Mouse (Mus musculus) heart, embryonic 14.5 days (tissue): ENCODE results near the gene Foxd3. TPM values are rescaled to one million over a fixed set of nuclear protein-coding genes. Genes with fewer than 3 reads are reported as not detected.

ENCODE experiments used
- ATAC-seq: fragments of 200-750 bp; cut with Nextera tagmentation; 2 replicates; pipeline ENCODE4 v1.8.0; 2017; ENCODE audit warnings: low read depth, moderate TSS enrichment; ENCODE audit not compliant: insufficient number of reproducible peaks, insufficient read depth, low FRiP score
- H3K27ac ChIP-seq, 2 experiments: fragments of 200-500 bp in 1 of 2; fragments of 300-500 bp in 1 of 2; sonication (generic) in 1 of 2; replicated peaks in 1 of 2; 2 replicates each; pipeline ENCODE4 v1.5.1; 2012 to 2014; ENCODE audit warnings: low read depth in 2 of 2, low read length in 2 of 2, control low read depth in 1 of 2, mild to moderate bottlenecking in 1 of 2, mixed read lengths in 1 of 2; ENCODE audit not compliant: control insufficient read depth in 1 of 2, insufficient read depth in 1 of 2
- H3K27me3 ChIP-seq: fragments of 300-500 bp; sonication (generic); 2 replicates; pipeline ENCODE4 v1.6.1; 2014; ENCODE audit warnings: mild to moderate bottlenecking, low read length, control low read depth; ENCODE audit not compliant: control insufficient read depth, insufficient read depth
- H3K36me3 ChIP-seq: fragments of 300-500 bp; sonication (generic); 2 replicates; pipeline ENCODE4 v1.6.1; 2014; ENCODE audit warnings: mild to moderate bottlenecking, control low read depth, low read length, mixed read lengths; ENCODE audit not compliant: control insufficient read depth, insufficient read depth
- H3K4me1 ChIP-seq, 2 experiments: fragments of 200-500 bp in 1 of 2; fragments of 300-500 bp in 1 of 2; sonication (generic) in 1 of 2; 2 replicates each; pipeline ENCODE4 v1.6.1; 2012 to 2014; ENCODE audit warnings: low read length in 2 of 2, control low read depth in 1 of 2, mixed read lengths in 1 of 2; ENCODE audit not compliant: control insufficient read depth in 2 of 2, insufficient read depth in 2 of 2
- H3K4me2 ChIP-seq: fragments of 300-500 bp; sonication (generic); 2 replicates; pipeline ENCODE4 v1.6.1; 2014; ENCODE audit warnings: mild to moderate bottlenecking, low read length
- H3K4me3 ChIP-seq, 2 experiments: fragments of 200-500 bp in 1 of 2; fragments of 300-500 bp in 1 of 2; sonication (generic) in 1 of 2; 2 replicates each; pipeline ENCODE4 v1.5.1; 2012 to 2014; ENCODE audit warnings: low read length in 2 of 2, mild to moderate bottlenecking in 2 of 2, control low read depth in 1 of 2, low read depth in 1 of 2, moderate library complexity in 1 of 2; ENCODE audit not compliant: control insufficient read depth in 1 of 2, insufficient read depth in 1 of 2
- H3K9ac ChIP-seq: fragments of 300-500 bp; sonication (generic); 2 replicates; pipeline ENCODE4 v1.6.1; 2014; ENCODE audit warnings: mild to moderate bottlenecking, low read length
- H3K9me3 ChIP-seq: fragments of 300-500 bp; sonication (generic); 2 replicates; pipeline ENCODE4 v1.6.1; 2016; ENCODE audit warnings: low read length, control low read depth; ENCODE audit not compliant: control insufficient read depth
- WGBS: fragments of 180-500 bp; shearing (Covaris S2); extraction: QIAGEN DNeasy Blood & Tissue Kit; methylation state at CpG from one replicate; pipeline ENCODE4 v1.1.7; 2014; 5-methylcytosine and 5-hydroxymethylcytosine counted together
- polyA plus RNA-seq: library from polyadenylated mRNA; unstranded; fragments of >200 nt; fragmentation: Nextera tagmentation; extraction: Ambion mirVana; gene quantifications from 2 replicates; pipeline ENCODE4 v1.2.1, GENCODE M21; 2014

Foxd3 gene
- not detected in 2 replicates for polyA plus RNA-seq

DNA sequence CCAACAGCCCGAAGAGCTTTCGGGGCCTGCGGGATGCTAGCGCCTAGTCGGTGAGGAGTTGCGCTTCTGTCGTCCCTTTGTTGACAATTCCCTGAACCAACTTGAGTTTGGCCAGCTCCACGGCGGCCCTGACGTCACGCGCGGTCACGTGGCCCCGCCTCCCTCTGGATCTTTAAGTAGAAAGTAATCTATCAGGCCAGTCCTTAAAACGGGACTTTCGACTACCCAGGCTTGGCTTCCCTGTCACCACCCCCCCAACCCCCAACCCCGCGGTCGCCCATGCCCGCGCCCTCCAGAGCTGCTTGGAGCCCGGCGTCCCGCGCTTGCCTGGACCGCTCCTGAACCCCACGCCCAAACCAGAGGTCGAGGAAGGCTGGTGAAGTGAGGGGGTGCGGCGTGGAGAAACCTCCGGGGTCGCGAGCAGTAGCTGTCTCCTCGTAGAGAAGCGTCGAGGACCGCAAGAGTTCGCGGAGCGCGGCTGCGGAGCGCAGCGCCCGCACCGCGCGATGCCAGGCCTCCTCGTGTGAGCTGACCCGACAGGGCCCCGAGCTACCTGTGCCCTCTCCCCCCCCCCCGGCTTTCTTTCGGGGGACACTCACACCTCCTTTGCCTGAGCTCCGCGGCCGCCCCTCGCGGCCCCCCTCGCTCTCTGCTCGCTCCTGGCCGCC is at the start of gene Foxd3:
TSS of gene Foxd3 (plus strand) at position 363 of the 668 bp plus-strand sequence.
- WGBS: under 1% methylated on average over 50 of the region's 62 CpGs
- H3K4me2 ChIP-seq: peak within 1 kb of the TSS; percentile 61
- H3K9me3 ChIP-seq: no peaks in the 10 kb centered on the region
- H3K4me3 ChIP-seq: peak within 1 kb of the TSS; percentile 25 to 38
- no peak within 1 kb of the TSS for H3K9ac ChIP-seq
- no peaks in the 10 kb centered on the region for H3K36me3 ChIP-seq
- H3K4me1 ChIP-seq: peaks cover 0 to 16% of the 10 kb centered on the region in 2 experiments; a peak in 3 of 4 replicates
- H3K27ac ChIP-seq: no peak within 1 kb of the TSS
- peaks cover 92% of the 10 kb centered on the region for H3K27me3 ChIP-seq
- ATAC-seq: peak; percentile 36; the same call in 1 of the 2 replicates

DNA sequence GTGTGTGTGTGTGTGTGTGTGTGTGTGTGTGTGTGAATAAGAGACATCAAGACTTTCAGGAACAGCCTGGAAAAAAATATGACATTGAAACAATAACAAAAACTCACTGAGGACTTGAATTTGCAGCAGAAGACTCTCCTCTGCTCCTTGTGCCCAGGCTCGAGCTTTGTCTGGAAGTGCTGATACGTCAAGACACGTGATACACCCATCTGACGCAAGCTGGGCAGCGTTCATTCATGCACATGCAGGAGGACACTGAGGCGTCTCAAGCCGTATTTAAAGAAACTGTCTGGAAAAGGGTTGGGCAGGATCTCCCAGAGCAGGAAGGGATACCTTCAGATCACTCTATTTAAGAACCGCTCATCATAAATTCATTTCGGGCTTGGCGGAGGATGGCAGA is 43.9 kb upstream of the Foxd3 start:
- Histone ChIP-seq H3K27me3 (no peaks in the 10 kb centered on the region), H3K27ac (no peak overlapping the region), H3K36me3 (no peaks in the 10 kb centered on the region), H3K4me1 (peaks cover 6 to 15% of the 10 kb centered on the region in 2 experiments), H3K9ac (no peak overlapping the region), H3K4me2 (no peak overlapping the region), H3K9me3 (no peaks in the 10 kb centered on the region), H3K4me3 (no peak overlapping the region)
- 86% methylated on average over 10 of the region's 10 CpGs for WGBS
- no peak for ATAC-seq

DNA sequence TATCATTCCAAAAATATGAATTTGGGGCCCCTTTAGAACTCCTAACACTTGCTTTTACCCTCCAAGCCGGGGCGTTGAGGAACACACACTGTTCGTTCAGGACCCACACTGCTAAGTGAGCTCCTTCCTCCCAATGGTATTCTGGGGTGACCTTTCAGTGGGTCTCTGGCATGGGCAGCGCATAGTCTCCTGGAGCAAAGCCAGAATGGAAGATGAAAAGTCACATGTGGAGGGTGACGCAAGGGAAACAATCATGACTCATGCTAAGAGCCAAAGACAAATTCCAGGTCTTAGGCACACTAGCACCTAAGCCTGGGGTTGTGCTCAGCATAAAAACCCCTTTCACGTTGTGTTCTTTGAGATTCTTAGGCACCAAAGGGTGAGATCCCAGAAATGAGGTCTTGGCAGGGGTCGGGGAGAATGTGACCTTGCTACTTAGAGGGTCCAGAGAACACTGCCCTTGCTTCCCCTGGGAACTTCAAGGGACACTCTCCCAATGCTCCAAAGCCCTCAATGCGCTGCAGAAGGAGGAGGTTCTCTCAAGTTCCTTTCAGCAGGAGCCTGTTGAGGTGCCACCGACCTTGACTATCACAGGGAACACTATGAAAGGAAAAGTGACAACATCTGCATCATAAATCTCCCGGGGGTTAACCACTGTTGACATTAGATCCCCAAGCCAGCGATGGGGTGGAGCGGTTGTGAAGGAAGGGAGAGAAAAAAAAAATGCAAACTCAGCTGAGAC is 43.3 kb upstream of the Foxd3 start:
- Histone ChIP-seq H3K36me3 (no peaks in the 10 kb centered on the region), H3K9me3 (no peaks in the 10 kb centered on the region), H3K27me3 (no peaks in the 10 kb centered on the region), H3K4me2 (no peak overlapping the region), H3K9ac (no peak overlapping the region), H3K4me1 (peaks cover 6 to 15% of the 10 kb centered on the region in 2 experiments), H3K4me3 (no peak overlapping the region), H3K27ac (no peak overlapping the region; a peak in 1 of 4 replicates)
- peak; percentile 47; the same call in 1 of the 2 replicates for ATAC-seq
- 58% methylated on average over 12 of the region's 12 CpGs for WGBS

DNA sequence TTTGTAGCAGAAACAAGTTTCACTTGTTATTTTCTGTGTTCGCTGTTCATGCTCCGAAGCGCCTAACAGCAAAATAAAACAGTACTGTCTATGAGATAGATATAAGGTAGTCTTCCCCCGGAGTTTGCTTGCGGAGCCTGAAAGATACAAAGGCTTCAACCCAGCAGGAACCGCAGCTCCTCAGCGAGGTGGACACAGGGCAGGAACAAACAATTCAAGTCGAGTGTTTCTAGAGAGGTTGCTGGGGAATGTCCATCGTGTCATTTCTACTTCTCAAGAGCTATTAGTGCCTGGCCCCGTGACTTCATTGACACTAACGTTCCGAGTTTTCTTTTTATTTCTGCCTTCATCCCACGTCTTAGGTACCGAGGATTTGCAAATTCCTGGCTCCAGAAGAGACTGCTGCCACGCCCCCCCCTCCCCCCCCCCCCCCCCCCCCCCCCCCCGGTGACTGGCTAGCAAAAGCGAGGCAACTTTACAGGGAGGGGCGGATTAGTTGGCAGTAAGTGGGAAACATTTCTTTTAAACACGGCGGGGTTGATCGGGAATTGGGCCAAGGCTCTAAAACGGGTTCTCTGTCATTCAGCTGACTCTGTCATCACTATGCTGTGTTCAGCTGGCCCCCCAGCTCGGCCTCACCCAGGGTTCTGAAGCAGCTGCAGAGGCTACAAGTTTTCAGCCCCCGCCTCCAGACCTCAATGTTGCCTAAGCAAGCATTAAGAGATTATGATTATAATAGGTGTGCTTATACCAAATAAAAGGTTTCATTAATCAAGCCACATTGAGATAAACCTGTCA is 29.9 kb upstream of the Foxd3 start:
- Histone ChIP-seq H3K36me3 (no peaks in the 10 kb centered on the region), H3K4me3 (peak overlapping the region; percentile 33 to 39), H3K9ac (peak overlapping the region; percentile 42; the same call in 1 of the 2 replicates), H3K27ac (no peak overlapping the region), H3K4me2 (peak overlapping the region; percentile 71), H3K4me1 (no peaks in the 10 kb centered on the region), H3K9me3 (no peaks in the 10 kb centered on the region), H3K27me3 (no peaks in the 10 kb centered on the region; the same call in 1 of the 2 replicates)
- 7% methylated on average over 21 of the region's 24 CpGs for WGBS
- no peak for ATAC-seq

DNA sequence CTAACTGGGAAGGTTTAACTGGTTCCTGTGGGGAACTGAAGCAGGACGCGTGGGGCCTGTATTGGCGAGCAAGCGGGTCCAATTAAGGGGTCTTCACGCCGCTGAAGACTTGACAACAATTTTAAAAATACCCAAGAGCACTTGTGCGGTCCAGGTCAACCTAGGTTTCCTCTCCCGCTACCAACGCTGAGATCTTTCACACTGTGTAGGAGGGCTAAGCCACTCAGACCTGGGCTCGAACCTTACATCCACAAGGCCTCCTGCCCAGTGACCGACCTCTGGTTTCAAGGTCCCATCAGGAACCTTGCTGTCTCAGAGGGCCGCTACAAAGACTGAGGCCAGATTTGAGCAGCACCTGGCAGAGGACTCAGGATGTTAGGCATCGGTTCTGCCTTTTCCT is 29.0 kb upstream of the Foxd3 start:
- H3K9ac ChIP-seq: no peak overlapping the region
- WGBS: 66% methylated on average over 13 of the region's 13 CpGs

DNA sequence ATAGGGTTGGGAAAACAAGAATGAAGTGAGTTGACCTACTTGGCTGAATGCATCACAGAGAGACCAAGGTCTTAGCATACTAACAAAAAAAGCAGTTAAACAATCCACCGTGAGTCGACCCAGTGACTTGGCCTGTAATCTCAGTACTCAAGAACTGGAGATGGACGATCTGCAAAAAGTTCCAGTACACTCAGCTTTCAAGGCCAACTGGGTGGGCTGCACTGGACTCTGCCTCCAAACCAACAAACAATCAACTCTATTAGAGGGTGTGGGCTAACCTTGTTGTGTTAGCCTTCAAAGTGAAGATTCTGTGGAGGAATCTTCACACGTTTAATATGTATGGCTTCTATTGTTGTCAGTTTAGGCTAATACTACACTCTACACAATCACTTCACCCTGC is 20.1 kb upstream of the Foxd3 start:
- no peak for ATAC-seq
- Histone ChIP-seq H3K27me3 (no peaks in the 10 kb centered on the region), H3K36me3 (no peaks in the 10 kb centered on the region), H3K27ac (no peak overlapping the region), H3K4me3 (no peak overlapping the region), H3K4me2 (no peak overlapping the region), H3K4me1 (no peaks in the 10 kb centered on the region), H3K9me3 (no peaks in the 10 kb centered on the region), H3K9ac (no peak overlapping the region)
- 72% methylated on average over 4 of the region's 4 CpGs for WGBS

More for the DNA sequence above, 29.0 kb upstream of the Foxd3 start:
- no peaks in the 10 kb centered on the region for H3K4me1 ChIP-seq
- no peaks in the 10 kb centered on the region for H3K36me3 ChIP-seq
- H3K27ac ChIP-seq: no peak overlapping the region
- H3K4me3 ChIP-seq: no peak overlapping the region
- H3K4me2 ChIP-seq: no peak overlapping the region
- no peaks in the 10 kb centered on the region; the same call in 1 of the 2 replicates for H3K27me3 ChIP-seq
- no peaks in the 10 kb centered on the region for H3K9me3 ChIP-seq
- no peak for ATAC-seq

DNA sequence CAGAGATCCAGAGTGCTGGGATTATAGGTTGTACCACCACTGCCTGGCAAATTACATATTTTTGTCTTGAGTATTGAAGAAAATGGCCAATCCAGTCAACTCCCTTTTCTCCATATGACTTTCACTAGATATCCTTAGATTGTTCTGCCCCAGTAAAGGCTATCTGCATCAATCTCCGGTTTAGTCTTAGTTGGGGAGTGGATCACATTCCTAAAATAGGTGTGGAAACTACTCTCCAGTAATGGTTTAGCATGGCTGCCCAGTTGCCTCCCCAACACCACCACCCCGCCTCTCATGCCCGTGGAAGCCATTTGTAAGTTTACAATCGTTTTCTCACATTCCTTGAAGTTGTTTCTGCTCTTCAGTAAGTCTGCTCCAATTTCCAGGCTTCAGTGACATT is 19.4 kb upstream of the Foxd3 start:
- Histone ChIP-seq H3K9me3 (no peaks in the 10 kb centered on the region), H3K36me3 (no peaks in the 10 kb centered on the region), H3K4me2 (no peak overlapping the region), H3K9ac (no peak overlapping the region), H3K27me3 (no peaks in the 10 kb centered on the region), H3K4me3 (no peak overlapping the region), H3K4me1 (no peaks in the 10 kb centered on the region), H3K27ac (no peak overlapping the region)
- ATAC-seq: no peak
- WGBS: 87% methylated on average over 4 of the region's 4 CpGs
